Mouse (Mus musculus) brain, embryonic 14.5 days (tissue): Measurements from ENCODE around the gene Vmn1r175. TPM values are rescaled to one million over a fixed set of nuclear protein-coding genes. Genes with fewer than 3 reads are reported as not detected.
"Not testable (repeated sequence)": the region's sequence is repeated elsewhere in the genome, so short reads cannot be mapped to it uniquely, and the experiment has no call there.

Source experiments
- DNase-seq: peaks from one replicate; pipeline ENCODE4 v3.0.0-alpha.2; 2011; ENCODE audit warnings: low read depth
- CTCF ChIP-seq: fragments of 200-500 bp; IDR thresholded peaks from 2 replicates; pipeline ENCODE4 v1.5.1; 2012; ENCODE audit warnings: inconsistent platforms, mild to moderate bottlenecking, moderate library complexity, borderline replicate concordance; ENCODE audit not compliant: insufficient read depth, insufficient read length; ENCODE audit errors: extremely low read depth
- POLR2A ChIP-seq: fragments of 200-500 bp; IDR thresholded peaks from 2 replicates; pipeline ENCODE4 v1.6.1; 2012; ENCODE audit warnings: mild to moderate bottlenecking, inconsistent platforms, borderline replicate concordance; ENCODE audit not compliant: poor library complexity, insufficient read depth, insufficient read length, severe bottlenecking; ENCODE audit errors: extremely low read depth
- polyA plus RNA-seq: library from polyadenylated mRNA; depleted of rRNA; stranded (reverse); fragments of >200 nt; gene quantifications from 2 replicates; pipeline ENCODE4 v1.2.3, GENCODE M21; 2012; rRNA removed

The Vmn1r175 gene
- not detected in 2 replicates for polyA plus RNA-seq

DNA sequence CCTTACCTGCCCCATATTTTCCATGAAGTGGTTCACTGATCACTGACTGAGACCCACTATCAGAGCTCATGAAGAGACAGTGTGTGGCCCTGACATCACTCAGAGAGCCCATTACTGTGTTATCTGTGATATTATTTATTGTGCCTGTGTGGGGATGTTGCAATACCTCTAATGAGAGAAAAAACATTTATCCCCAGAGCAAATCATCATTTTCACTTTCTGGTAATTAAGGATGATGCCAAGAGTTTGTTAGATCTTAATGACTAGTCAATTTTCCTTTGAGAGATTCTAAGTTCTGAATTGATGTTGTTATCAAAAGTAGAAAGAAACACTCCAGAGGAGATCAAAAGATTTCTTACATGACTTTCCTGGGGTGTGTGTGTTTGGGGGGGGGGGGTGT lies at the start of gene Vmn1r175:
Gene Vmn1r175, minus strand, starts transcription at position 101 of the 400 bp plus-strand sequence.
- DNase-seq = not testable (repeated sequence)

DNA sequence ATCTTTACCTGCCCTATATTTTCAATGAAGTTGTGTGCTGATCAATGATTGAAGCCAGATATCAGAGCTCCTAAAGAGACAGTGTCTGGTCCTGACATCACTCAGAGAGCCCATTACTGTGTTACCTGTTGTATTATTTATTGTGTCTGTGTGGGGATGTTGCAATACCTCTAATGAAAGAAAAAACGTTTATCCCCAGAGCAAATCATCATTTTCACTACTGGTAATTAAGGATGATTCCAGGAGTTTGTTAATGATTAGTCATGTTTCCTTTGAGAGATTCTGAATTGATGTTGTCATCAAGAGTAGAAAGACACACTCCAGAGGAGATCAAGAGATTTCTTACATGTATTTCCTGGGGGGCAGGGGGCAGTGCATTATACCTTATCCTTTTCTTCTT lies 26.8 kb upstream of the Vmn1r175 start, which contains the start of gene Vmn1r176:
Gene Vmn1r176, minus strand, starts transcription at position 101 of the 400 bp plus-strand sequence.
- not testable (repeated sequence) for DNase-seq

DNA sequence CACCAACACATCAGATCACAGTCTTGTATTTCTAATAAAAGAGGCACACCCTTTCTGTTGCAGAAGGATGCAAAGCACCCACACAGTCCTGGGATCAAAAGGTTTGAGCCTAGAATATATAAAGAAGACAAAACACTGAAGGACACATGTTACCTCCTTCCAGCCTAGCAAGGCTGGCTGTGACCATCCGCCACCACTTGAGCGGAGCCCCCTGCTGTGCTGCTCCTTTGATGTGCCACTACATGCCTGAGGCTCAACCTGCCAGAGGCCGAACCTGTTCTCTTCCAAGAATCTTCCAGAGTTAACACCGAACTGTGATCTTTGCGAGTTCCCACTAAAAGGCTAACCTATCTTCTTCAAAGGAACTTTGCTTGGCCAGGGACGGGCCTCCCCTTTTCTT lies 25.9 kb downstream of the Vmn1r175 start:
- DNase-seq = no peak
- TF ChIP-seq POLR2A (no peak), CTCF (no peak)

Other genes with a start within 250 kb of the Vmn1r175 start
- gene Vmn1r169, start 235.1 kb downstream of the Vmn1r175 start, polyA plus RNA-seq = not detected in 2 replicates
- not detected in 2 replicates for gene Vmn1r170, start 204.5 kb downstream of the Vmn1r175 start, polyA plus RNA-seq
- gene Vmn1r171, start 179.9 kb downstream of the Vmn1r175 start, polyA plus RNA-seq = not detected in 2 replicates
- not detected in 2 replicates for gene Vmn1r172, start 152.3 kb downstream of the Vmn1r175 start, polyA plus RNA-seq
- gene Vmn1r173, start 109.9 kb downstream of the Vmn1r175 start, polyA plus RNA-seq = not detected in 2 replicates
- not detected in 2 replicates for gene Vmn1r174, start 58.4 kb downstream of the Vmn1r175 start, polyA plus RNA-seq
- gene Vmn1r176, start 26.7 kb upstream of the Vmn1r175 start, polyA plus RNA-seq = not detected in 2 replicates
- not detected in 2 replicates for gene Vmn1r177, start 55.8 kb upstream of the Vmn1r175 start, polyA plus RNA-seq
- gene Vmn1r178, start 81.4 kb upstream of the Vmn1r175 start, polyA plus RNA-seq = not detected in 2 replicates
- gene Vmn1r179, start 116.3 kb upstream of the Vmn1r175 start, polyA plus RNA-seq = not detected in 2 replicates
- not detected in 2 replicates for gene Vmn1r180, start 140.0 kb upstream of the Vmn1r175 start, polyA plus RNA-seq
- gene Vmn1r181, start 164.0 kb upstream of the Vmn1r175 start, polyA plus RNA-seq = not detected in 2 replicates
- gene V1rd19, start 191.0 kb upstream of the Vmn1r175 start, polyA plus RNA-seq = not detected in 2 replicates
- not detected in 2 replicates for gene Vmn1r183, start 242.6 kb upstream of the Vmn1r175 start, polyA plus RNA-seq